Mouse (Mus musculus) stomach, postnatal 0 days (tissue): ENCODE measurements around the gene Gm45618.

Experiments
- CTCF ChIP-seq: IDR thresholded peaks from 2 replicates; pipeline ENCODE4 v1.5.1; 2016; ENCODE audit warnings: antibody characterized with exemption, low read depth, mild to moderate bottlenecking, moderate library complexity
- EP300 ChIP-seq: optimal IDR thresholded peaks from 2 replicates; pipeline ENCODE3; 2016; ENCODE audit warnings: antibody characterized with exemption

GRCm38 (mm10) chr7:142134206-142134995 lies 13.9 kb upstream of the Gm45618 start:
- TF ChIP-seq CTCF: peak; percentile 57
- TF ChIP-seq EP300: no peak
